Mouse (Mus musculus) embryonic fibroblast, embryonic 13.5 days (primary cell): Measurements from ENCODE around the gene Pou4f2.

Source experiments
- CTCF ChIP-seq: IDR thresholded peaks from 2 replicates; pipeline ENCODE4 v1.5.1; 2011; ENCODE audit warnings: mild to moderate bottlenecking, control low read depth, low read length, moderate library complexity, borderline replicate concordance; ENCODE audit not compliant: insufficient read depth
- POLR2A ChIP-seq: IDR thresholded peaks from 2 replicates; pipeline ENCODE4 v1.6.1; 2011; ENCODE audit warnings: low read depth, mild to moderate bottlenecking, control low read depth, low read length, moderate library complexity

- no peak for TF ChIP-seq CTCF
- TF ChIP-seq POLR2A, result no peak
Measured at GRCm38 (mm10) chr8:78456441-78456840, 20.0 kb upstream of the Pou4f2 start.
